Mouse (Mus musculus) limb, embryonic 10.5 days (tissue): Measurements from ENCODE around the gene Stx3. TPM values are rescaled to one million over a fixed set of nuclear protein-coding genes. Genes with fewer than 3 reads are reported as not detected.

ENCODE experiments used
- DNase-seq: peaks from one replicate; pipeline ENCODE4 v3.0.0-alpha.2; 2017; ENCODE audit warnings: low spot score
- H3K27ac ChIP-seq: fragments of 300-500 bp; sonication (generic); 2 replicates; pipeline ENCODE4 v1.5.1; 2016; ENCODE audit warnings: mild to moderate bottlenecking
- H3K27me3 ChIP-seq: fragments of 300-500 bp; sonication (generic); 2 replicates; pipeline ENCODE4 v1.6.1; 2016; ENCODE audit warnings: low read depth, mild to moderate bottlenecking; ENCODE audit not compliant: poor library complexity, severe bottlenecking
- H3K36me3 ChIP-seq: fragments of 300-500 bp; sonication (generic); 2 replicates; pipeline ENCODE4 v1.6.1; 2016; ENCODE audit warnings: mild to moderate bottlenecking, moderate library complexity
- H3K4me1 ChIP-seq: fragments of 300-500 bp; sonication (generic); 2 replicates; pipeline ENCODE4 v1.6.1; 2016
- H3K4me3 ChIP-seq: fragments of 300-500 bp; sonication (generic); 2 replicates; pipeline ENCODE4 v1.5.1; 2016; ENCODE audit warnings: mild to moderate bottlenecking, moderate library complexity
- H3K9me3 ChIP-seq: fragments of 300-500 bp; sonication (generic); replicated peaks from 2 replicates; pipeline ENCODE4 v1.6.1; 2016; ENCODE audit warnings: mild to moderate bottlenecking
- WGBS: fragments of 180-500 bp; shearing (Covaris S2); methylation state at CpG from one replicate; pipeline ENCODE4 v1.1.7; 2016; 5-methylcytosine and 5-hydroxymethylcytosine counted together
- polyA plus RNA-seq: library from polyadenylated mRNA; unstranded; fragments of >200 nt; fragmentation: Nextera tagmentation; extraction: Ambion mirVana; gene quantifications from 2 replicates; pipeline ENCODE4 v1.2.1, GENCODE M21; 2016

Stx3 gene
- polyA plus RNA-seq, 1 experiment from 2014 or later, result 5.6 TPM

- peak overlapping the region; percentile 70 for H3K4me3 ChIP-seq
- H3K9me3 ChIP-seq, result no peaks in the 10 kb centered on the region
- WGBS, result 5% methylated on average over 5 of the region's 5 CpGs
- H3K27me3 ChIP-seq, result peaks cover 54% of the 10 kb centered on the region
- H3K4me1 ChIP-seq, result peaks cover 16% of the 10 kb centered on the region
- no peak overlapping the region for H3K27ac ChIP-seq
- H3K36me3 ChIP-seq, result no peaks in the 10 kb centered on the region
- DNase-seq, result peak; percentile 33
Observed at GRCm38 (mm10) chr19:11817586-11817985, 1.6 kb downstream of the Stx3 start.

GRCm38 (mm10) chr19:11816706-11817105 is 2.5 kb downstream of the Stx3 start:
- Histone ChIP-seq H3K4me1 (peaks cover 16% of the 10 kb centered on the region), H3K36me3 (no peaks in the 10 kb centered on the region), H3K9me3 (no peaks in the 10 kb centered on the region), H3K4me3 (no peak overlapping the region), H3K27me3 (peaks cover 54% of the 10 kb centered on the region), H3K27ac (no peak overlapping the region)
- DNase-seq, result no peak
- 19% methylated on average over 6 of the region's 6 CpGs for WGBS

- no peak overlapping the region for H3K4me3 ChIP-seq
- WGBS, result 81% methylated on average over 6 of the region's 6 CpGs
- H3K4me1 ChIP-seq, result peaks cover 13% of the 10 kb centered on the region
- H3K27ac ChIP-seq, result no peak overlapping the region
- DNase-seq, result no peak
- H3K27me3 ChIP-seq, result peaks cover 49% of the 10 kb centered on the region
- H3K9me3 ChIP-seq, result no peaks in the 10 kb centered on the region
- no peaks in the 10 kb centered on the region for H3K36me3 ChIP-seq
Observed at GRCm38 (mm10) chr19:11814742-11815333, 4.4 kb downstream of the Stx3 start.

GRCm38 (mm10) chr19:11813649-11814048 is 5.6 kb downstream of the Stx3 start:
- H3K9me3 ChIP-seq, result no peaks in the 10 kb centered on the region
- peaks cover 37% of the 10 kb centered on the region for H3K27me3 ChIP-seq
- 27% methylated on average over 8 of the region's 8 CpGs for WGBS
- no peaks in the 10 kb centered on the region for H3K36me3 ChIP-seq
- H3K4me1 ChIP-seq, result peaks cover 7% of the 10 kb centered on the region; the same call in 1 of the 2 replicates
- no peak overlapping the region for H3K4me3 ChIP-seq
- H3K27ac ChIP-seq, result no peak overlapping the region
- DNase-seq, result no peak

- Histone ChIP-seq H3K27ac (no peak overlapping the region), H3K4me1 (peaks cover 3% of the 10 kb centered on the region; the same call in 1 of the 2 replicates), H3K4me3 (no peak overlapping the region), H3K36me3 (no peaks in the 10 kb centered on the region), H3K27me3 (peaks cover 32% of the 10 kb centered on the region), H3K9me3 (no peaks in the 10 kb centered on the region)
- WGBS, result 88% methylated on average over 4 of the region's 4 CpGs
- DNase-seq, result no peak
Observed at GRCm38 (mm10) chr19:11813136-11813535, 6.1 kb downstream of the Stx3 start.

- no peak for DNase-seq
- 73% methylated on average over 5 of the region's 5 CpGs for WGBS
- Histone ChIP-seq H3K27me3 (peaks cover 19% of the 10 kb centered on the region), H3K9me3 (no peaks in the 10 kb centered on the region), H3K4me3 (no peak overlapping the region), H3K36me3 (no peaks in the 10 kb centered on the region), H3K27ac (no peak overlapping the region), H3K4me1 (no peaks in the 10 kb centered on the region)
Observed at GRCm38 (mm10) chr19:11811688-11812365, 7.4 kb downstream of the Stx3 start.

GRCm38 (mm10) chr19:11810856-11811255 is 8.3 kb downstream of the Stx3 start:
- H3K27me3 ChIP-seq, result peaks cover 9% of the 10 kb centered on the region
- 89% methylated on average over 1 of the region's 1 CpGs for WGBS
- no peaks in the 10 kb centered on the region for H3K4me1 ChIP-seq
- H3K4me3 ChIP-seq, result no peak overlapping the region
- no peak for DNase-seq
- H3K27ac ChIP-seq, result no peak overlapping the region
- H3K36me3 ChIP-seq, result no peaks in the 10 kb centered on the region
- no peaks in the 10 kb centered on the region for H3K9me3 ChIP-seq

GRCm38 (mm10) chr19:11810003-11810758 is 9.0 kb downstream of the Stx3 start:
- Histone ChIP-seq H3K4me3 (no peak overlapping the region), H3K4me1 (no peaks in the 10 kb centered on the region), H3K27ac (no peak overlapping the region), H3K9me3 (no peaks in the 10 kb centered on the region), H3K27me3 (peaks cover 5% of the 10 kb centered on the region; the same call in 1 of the 2 replicates), H3K36me3 (no peaks in the 10 kb centered on the region)
- 88% methylated on average over 5 of the region's 5 CpGs for WGBS
- DNase-seq, result no peak

- Histone ChIP-seq H3K27me3 (no peaks in the 10 kb centered on the region), H3K9me3 (no peaks in the 10 kb centered on the region), H3K4me3 (no peak overlapping the region), H3K4me1 (no peaks in the 10 kb centered on the region), H3K27ac (no peak overlapping the region), H3K36me3 (no peaks in the 10 kb centered on the region)
- WGBS, result 95% methylated on average over 2 of the region's 2 CpGs
- DNase-seq, result no peak
Observed at GRCm38 (mm10) chr19:11808452-11808851, 10.8 kb downstream of the Stx3 start.

- no peak for DNase-seq
- Histone ChIP-seq H3K27me3 (no peaks in the 10 kb centered on the region), H3K4me1 (no peaks in the 10 kb centered on the region), H3K4me3 (no peak overlapping the region), H3K27ac (no peak overlapping the region), H3K9me3 (no peaks in the 10 kb centered on the region), H3K36me3 (no peaks in the 10 kb centered on the region)
- 81% methylated on average over 6 of the region's 6 CpGs for WGBS
Observed at GRCm38 (mm10) chr19:11807822-11808221, 11.4 kb downstream of the Stx3 start.

- H3K9me3 ChIP-seq, result no peaks in the 10 kb centered on the region
- no peaks in the 10 kb centered on the region for H3K36me3 ChIP-seq
- no peak overlapping the region for H3K4me3 ChIP-seq
- DNase-seq, result no peak
- H3K27me3 ChIP-seq, result no peaks in the 10 kb centered on the region
- no peaks in the 10 kb centered on the region for H3K4me1 ChIP-seq
- WGBS, result 82% methylated on average over 2 of the region's 2 CpGs
- no peak overlapping the region for H3K27ac ChIP-seq
Observed at GRCm38 (mm10) chr19:11807251-11807650, 12.0 kb downstream of the Stx3 start.

- H3K4me3 ChIP-seq, result no peak overlapping the region
- WGBS, result 83% methylated on average over 1 of the region's 1 CpGs
- H3K9me3 ChIP-seq, result no peaks in the 10 kb centered on the region
- no peaks in the 10 kb centered on the region for H3K4me1 ChIP-seq
- H3K27me3 ChIP-seq, result no peaks in the 10 kb centered on the region
- DNase-seq, result no peak
- H3K36me3 ChIP-seq, result no peaks in the 10 kb centered on the region
- H3K27ac ChIP-seq, result no peak overlapping the region
Observed at GRCm38 (mm10) chr19:11804423-11804822, 14.8 kb downstream of the Stx3 start.
